Mouse (Mus musculus) heart, embryonic 12.5 days (tissue): ENCODE data around the gene Dnmt3l. TPM values are rescaled to one million over a fixed set of nuclear protein-coding genes. Genes with fewer than 3 reads are reported as not detected.
"Not testable (repeated sequence)": the region's sequence is repeated elsewhere in the genome, so short reads cannot be mapped to it uniquely, and the experiment has no call there.

Source experiments
- ATAC-seq: fragments of 200-750 bp; cut with Nextera tagmentation; 2 replicates; pipeline ENCODE4 v1.8.0; 2017; ENCODE audit warnings: moderate TSS enrichment, moderate library complexity; ENCODE audit not compliant: insufficient number of reproducible peaks, low FRiP score
- H3K27ac ChIP-seq: fragments of 300-500 bp; sonication (generic); 2 replicates; pipeline ENCODE4 v1.5.1; 2016; ENCODE audit warnings: mild to moderate bottlenecking, moderate library complexity; ENCODE audit not compliant: poor library complexity, severe bottlenecking
- H3K27me3 ChIP-seq: fragments of 300-500 bp; sonication (generic); replicated peaks from 2 replicates; pipeline ENCODE4 v1.6.1; 2016; ENCODE audit warnings: mild to moderate bottlenecking, moderate library complexity
- H3K36me3 ChIP-seq: fragments of 300-500 bp; sonication (generic); 2 replicates; pipeline ENCODE4 v1.6.1; 2016; ENCODE audit warnings: mild to moderate bottlenecking, moderate library complexity
- H3K4me1 ChIP-seq: fragments of 300-500 bp; sonication (generic); replicated peaks from 2 replicates; pipeline ENCODE4 v1.6.1; 2016; ENCODE audit warnings: mild to moderate bottlenecking
- H3K4me2 ChIP-seq: fragments of 300-500 bp; sonication (generic); 2 replicates; pipeline ENCODE4 v1.6.1; 2016; ENCODE audit warnings: mild to moderate bottlenecking, moderate library complexity
- H3K4me3 ChIP-seq: fragments of 300-500 bp; sonication (generic); 2 replicates; pipeline ENCODE4 v1.5.1; 2016; ENCODE audit warnings: mild to moderate bottlenecking
- H3K9ac ChIP-seq: fragments of 300-500 bp; sonication (generic); 2 replicates; pipeline ENCODE4 v1.6.1; 2016; ENCODE audit warnings: mild to moderate bottlenecking, moderate library complexity
- H3K9me3 ChIP-seq: fragments of 300-500 bp; sonication (generic); replicated peaks from 2 replicates; pipeline ENCODE4 v1.6.1; 2016; ENCODE audit warnings: mild to moderate bottlenecking, moderate library complexity
- WGBS: fragments of 180-500 bp; shearing (Covaris S2); methylation state at CpG from one replicate; pipeline ENCODE4 v1.1.7; 2016; 5-methylcytosine and 5-hydroxymethylcytosine counted together
- polyA plus RNA-seq: library from polyadenylated mRNA; unstranded; fragments of >200 nt; fragmentation: Nextera tagmentation; extraction: Ambion mirVana; gene quantifications from 2 replicates; pipeline ENCODE4 v1.2.1, GENCODE M21; 2016

Dnmt3l gene
- polyA plus RNA-seq, 1 experiment from 2014 or later, result not detected

DNA sequence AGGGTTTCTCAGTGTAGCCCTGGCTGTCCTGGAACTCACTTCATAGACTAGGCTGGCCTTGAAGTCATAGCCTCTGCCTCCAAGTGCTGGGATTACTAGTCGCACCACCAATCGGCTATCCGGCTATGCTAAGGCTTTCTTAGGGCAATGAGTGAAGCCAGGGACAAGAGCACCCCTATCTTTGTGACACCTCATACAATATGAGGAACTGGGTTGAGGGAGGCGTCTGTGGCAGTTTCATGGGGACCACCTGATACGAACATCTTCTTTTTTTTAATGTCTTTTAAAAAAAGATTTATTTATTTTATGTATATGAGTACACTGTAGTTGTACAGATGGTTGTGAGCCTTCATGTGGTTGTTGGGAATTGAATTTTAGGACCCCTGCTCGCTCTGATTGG is 44.0 kb downstream of the Dnmt3l start:
- Histone ChIP-seq H3K9ac (no peak overlapping the region), H3K27me3 (peaks cover 9% of the 10 kb centered on the region; the same call in 1 of the 2 replicates), H3K4me2 (no peak overlapping the region), H3K4me3 (no peak overlapping the region), H3K9me3 (no peaks in the 10 kb centered on the region), H3K36me3 (no peaks in the 10 kb centered on the region), H3K27ac (no peak overlapping the region), H3K4me1 (peaks cover 6% of the 10 kb centered on the region; the same call in 1 of the 2 replicates)
- 88% methylated on average over 6 of the region's 6 CpGs for WGBS
- ATAC-seq, result no peak

DNA sequence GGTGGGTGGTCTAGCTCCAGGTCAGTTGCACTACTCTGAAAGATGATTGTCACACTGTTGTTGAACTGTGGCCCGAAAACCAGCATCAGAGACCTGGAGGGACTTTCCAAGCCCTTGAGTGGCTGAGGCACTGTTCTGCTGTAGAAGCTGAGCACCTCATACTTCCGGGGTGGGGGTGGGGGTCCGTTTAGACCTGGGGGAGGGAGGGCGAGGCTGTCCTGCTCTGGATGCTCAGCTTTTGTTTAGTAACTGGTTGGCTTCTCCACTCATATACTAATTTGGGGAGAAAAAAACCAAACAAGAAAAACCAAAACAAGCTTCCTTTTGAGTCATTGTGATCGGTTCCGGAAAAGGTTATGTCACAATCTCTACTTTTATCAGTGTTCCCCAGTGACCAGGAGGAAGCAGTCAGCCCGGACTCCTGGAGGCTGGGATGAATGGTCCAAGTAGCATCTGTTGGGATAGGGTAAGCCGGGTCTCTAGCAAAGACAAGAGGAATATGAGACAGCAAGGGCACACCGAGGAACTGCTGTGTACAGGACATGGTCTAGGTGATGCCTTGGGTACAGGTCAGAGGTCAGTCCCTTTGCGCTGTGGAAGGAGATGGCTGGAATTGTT is 44.8 kb downstream of the Dnmt3l start:
- Histone ChIP-seq H3K4me1 (peaks cover 6% of the 10 kb centered on the region; the same call in 1 of the 2 replicates), H3K9me3 (no peaks in the 10 kb centered on the region), H3K27ac (no peak overlapping the region), H3K36me3 (no peaks in the 10 kb centered on the region), H3K4me2 (no peak overlapping the region), H3K9ac (no peak overlapping the region), H3K27me3 (peaks cover 13% of the 10 kb centered on the region; the same call in 1 of the 2 replicates), H3K4me3 (no peak overlapping the region)
- ATAC-seq, result no peak
- 67% methylated on average over 10 of the region's 10 CpGs for WGBS

DNA sequence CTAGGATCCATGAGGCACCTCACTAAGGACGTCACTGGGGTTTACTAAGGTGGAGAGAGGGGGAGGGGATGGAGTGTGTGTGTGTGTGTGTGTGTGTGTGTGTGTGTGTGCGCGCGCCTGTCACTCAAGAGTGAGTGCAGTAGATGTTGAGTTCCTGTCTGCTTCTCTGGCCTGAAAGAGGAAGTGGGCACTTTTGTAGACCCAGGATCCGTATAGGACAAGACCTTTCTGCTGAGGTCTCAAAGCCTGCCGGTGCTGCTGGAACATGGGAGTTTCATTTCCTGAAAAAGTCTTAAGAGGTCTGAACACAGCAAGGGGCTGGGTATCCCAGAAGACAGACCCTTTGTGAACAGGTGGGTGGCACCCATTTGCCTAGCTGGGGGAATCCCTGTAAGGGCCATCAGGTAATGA is 45.4 kb downstream of the Dnmt3l start:
- Histone ChIP-seq H3K9ac (no peak overlapping the region), H3K27ac (no peak overlapping the region), H3K4me3 (no peak overlapping the region), H3K27me3 (peaks cover 13% of the 10 kb centered on the region; the same call in 1 of the 2 replicates), H3K4me2 (no peak overlapping the region), H3K4me1 (peaks cover 6% of the 10 kb centered on the region; the same call in 1 of the 2 replicates), H3K36me3 (no peaks in the 10 kb centered on the region), H3K9me3 (no peaks in the 10 kb centered on the region)
- no peak for ATAC-seq
- 70% methylated on average over 6 of the region's 6 CpGs for WGBS

DNA sequence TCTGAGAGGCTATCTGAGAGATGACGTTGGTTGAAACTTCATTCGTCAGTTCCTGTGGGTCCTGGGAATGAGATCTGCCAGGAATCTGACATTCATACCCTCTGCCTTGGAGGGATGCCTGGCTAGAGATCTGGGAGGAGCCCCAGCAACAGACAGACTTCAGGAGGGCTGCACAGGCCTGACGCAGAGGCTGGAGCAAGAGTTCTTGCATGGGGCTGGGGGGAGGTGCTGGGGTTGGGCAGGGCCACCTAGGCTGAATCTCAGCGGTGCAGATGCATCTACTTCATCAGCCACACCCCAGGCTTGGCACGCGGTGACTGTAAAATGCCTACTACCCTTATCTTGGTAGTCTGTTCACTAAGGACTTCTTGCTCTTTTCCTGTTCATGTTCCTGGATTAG is 48.5 kb downstream of the Dnmt3l start:
- 23% methylated on average over 6 of the region's 6 CpGs for WGBS
- H3K4me1 ChIP-seq, result peaks cover 6% of the 10 kb centered on the region; the same call in 1 of the 2 replicates
- no peak overlapping the region for H3K4me2 ChIP-seq
- 0 out of 2 replicates have a peak, but pooled peaks cover 10% of the 10 kb centered on the region for H3K27me3 ChIP-seq
- H3K9me3 ChIP-seq, result no peaks in the 10 kb centered on the region
- H3K27ac ChIP-seq, result no peak overlapping the region
- H3K4me3 ChIP-seq, result no peak overlapping the region
- H3K36me3 ChIP-seq, result no peaks in the 10 kb centered on the region
- H3K9ac ChIP-seq, result no peak overlapping the region
- no peak for ATAC-seq

DNA sequence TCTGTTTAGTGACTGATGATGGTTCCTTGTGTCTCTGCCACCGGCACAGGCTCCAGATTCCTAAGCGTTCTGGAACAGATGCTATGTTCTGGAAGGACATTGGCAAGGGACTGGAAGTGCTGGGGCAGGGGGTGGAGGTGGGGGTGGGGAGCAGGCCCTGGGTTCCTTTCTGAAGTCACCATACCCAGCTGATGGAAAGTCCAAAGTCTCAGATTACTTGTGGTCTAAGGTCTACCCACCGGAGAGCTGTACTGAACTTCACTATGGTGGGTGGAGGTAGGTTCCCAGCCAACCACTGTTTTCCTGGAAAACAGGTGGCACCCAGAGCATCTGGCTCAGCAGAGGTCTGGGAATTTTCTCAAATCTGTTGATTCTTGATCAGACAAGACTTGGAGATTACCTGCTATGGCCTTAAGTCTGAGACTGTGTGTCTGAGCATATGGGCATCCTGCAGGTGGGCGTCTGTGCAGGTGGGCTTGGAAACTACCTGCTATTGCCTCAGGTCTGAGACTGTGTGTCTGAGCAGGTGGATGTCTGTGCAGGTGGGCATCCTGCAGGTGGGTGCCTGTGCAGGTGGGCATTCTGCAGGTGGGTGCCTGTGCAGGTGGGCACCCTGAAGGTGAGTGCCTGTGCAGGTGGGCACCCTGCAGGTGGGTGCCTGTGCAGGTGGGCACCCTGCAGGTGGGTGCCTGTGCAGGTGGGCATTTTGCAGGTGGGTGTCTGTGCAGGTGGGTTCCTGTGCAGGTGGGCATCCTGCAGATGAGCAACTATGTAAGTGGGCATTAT is 49.2 kb downstream of the Dnmt3l start:
- Histone ChIP-seq H3K4me1 (peaks cover 6% of the 10 kb centered on the region; the same call in 1 of the 2 replicates), H3K27ac (no peak overlapping the region), H3K4me3 (no peak overlapping the region), H3K4me2 (no peak overlapping the region), H3K9ac (no peak overlapping the region), H3K36me3 (no peaks in the 10 kb centered on the region), H3K27me3 (0 out of 2 replicates have a peak, but pooled peaks cover 10% of the 10 kb centered on the region), H3K9me3 (no peaks in the 10 kb centered on the region)
- no peak for ATAC-seq
- 66% methylated on average over 4 of the region's 4 CpGs for WGBS

DNA sequence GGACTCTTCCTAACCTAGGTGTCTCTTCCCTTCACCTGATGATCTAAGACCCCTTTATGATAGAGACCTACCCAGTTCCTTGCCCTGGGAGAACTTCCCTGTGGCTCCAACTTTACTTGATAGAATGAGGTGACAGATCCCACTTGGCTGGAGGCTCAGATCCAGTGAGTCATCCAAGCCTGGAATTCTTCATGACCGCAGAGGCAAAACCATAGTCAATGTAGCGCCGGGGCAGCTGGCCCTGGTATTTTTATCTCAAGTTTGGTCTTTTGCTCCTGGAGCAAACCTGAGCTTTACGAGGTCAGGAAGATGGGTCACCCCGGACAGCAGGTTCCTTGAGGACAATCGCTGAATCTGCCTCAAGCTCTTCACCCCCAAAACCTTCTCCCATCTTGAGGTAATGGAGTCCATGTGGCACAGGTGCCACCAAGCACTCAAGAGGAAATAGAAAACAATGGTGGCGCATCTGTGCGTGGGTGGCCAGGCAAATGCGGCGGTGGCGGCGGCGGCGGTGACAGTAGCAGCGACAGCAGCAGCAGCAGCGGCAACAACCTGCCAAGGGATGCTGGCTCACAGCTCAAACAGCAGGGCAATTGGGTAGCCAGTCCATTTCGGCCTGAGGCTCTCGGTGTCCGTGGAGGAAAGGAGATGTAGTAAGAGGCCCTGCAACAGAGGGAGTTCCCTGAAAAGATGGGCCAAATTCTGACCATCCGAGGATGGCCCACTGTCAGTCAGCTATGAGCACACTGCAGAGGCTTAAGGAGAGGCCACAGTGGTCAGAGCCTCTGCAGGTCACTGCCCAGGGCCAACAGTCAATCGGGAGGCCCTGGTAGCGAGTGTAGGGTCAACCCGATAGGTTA is 50.3 kb downstream of the Dnmt3l start:
- no peak for ATAC-seq
- H3K4me2 ChIP-seq, result no peak overlapping the region
- H3K9ac ChIP-seq, result no peak overlapping the region
- H3K27me3 ChIP-seq, result 0 out of 2 replicates have a peak, but pooled peaks cover 10% of the 10 kb centered on the region
- WGBS, result 80% methylated on average over 23 of the region's 23 CpGs
- peaks cover 6% of the 10 kb centered on the region; the same call in 1 of the 2 replicates for H3K4me1 ChIP-seq
- H3K27ac ChIP-seq, result no peak overlapping the region
- no peaks in the 10 kb centered on the region for H3K36me3 ChIP-seq
- no peaks in the 10 kb centered on the region for H3K9me3 ChIP-seq
- no peak overlapping the region for H3K4me3 ChIP-seq

DNA sequence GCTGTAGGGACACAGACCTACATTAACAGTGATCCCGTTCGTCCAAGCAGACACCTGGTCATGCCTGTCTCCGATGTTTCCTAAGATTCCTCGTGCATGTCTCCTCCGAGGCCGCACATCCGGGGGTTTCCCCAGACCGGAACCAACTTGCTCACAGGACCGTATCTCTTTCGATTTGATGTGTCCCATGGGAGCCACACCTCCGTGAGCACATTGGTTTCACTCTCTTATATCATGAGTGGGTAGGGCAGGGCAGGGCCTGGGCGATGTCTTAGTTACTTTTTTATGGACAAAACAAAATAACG is 50.9 kb downstream of the Dnmt3l start:
- WGBS, result 88% methylated on average over 13 of the region's 13 CpGs
- no peaks in the 10 kb centered on the region for H3K36me3 ChIP-seq
- no peaks in the 10 kb centered on the region for H3K9me3 ChIP-seq
- ATAC-seq, result no peak
- H3K4me2 ChIP-seq, result no peak overlapping the region
- no peak overlapping the region for H3K9ac ChIP-seq
- no peak overlapping the region for H3K27ac ChIP-seq
- no peak overlapping the region for H3K4me3 ChIP-seq
- 0 out of 2 replicates have a peak, but pooled peaks cover 9% of the 10 kb centered on the region for H3K27me3 ChIP-seq
- H3K4me1 ChIP-seq, result peaks cover 6% of the 10 kb centered on the region; the same call in 1 of the 2 replicates

DNA sequence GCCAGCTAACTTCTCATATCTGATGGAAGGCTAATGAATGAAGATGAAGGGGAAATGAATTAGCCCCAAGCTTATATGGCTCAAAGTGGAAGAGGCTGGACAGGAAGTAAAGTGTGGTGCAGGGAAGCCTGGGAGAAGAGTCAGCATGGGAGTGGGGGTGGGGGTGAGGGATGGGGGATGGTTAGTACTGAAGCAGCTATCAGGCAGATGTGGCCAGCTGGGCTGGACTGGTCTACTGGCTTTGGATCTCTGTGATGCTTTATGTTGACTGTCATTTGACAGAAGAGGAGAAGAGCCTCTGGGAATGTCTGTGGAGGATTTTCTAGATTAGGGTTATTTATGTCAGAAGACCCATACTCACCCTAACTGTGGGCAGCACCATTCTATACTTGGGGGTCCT is 53.5 kb downstream of the Dnmt3l start:
- Histone ChIP-seq H3K4me1 (peaks cover 5% of the 10 kb centered on the region; the same call in 1 of the 2 replicates), H3K9me3 (0 out of 2 replicates have a peak, but pooled peaks cover 3% of the 10 kb centered on the region), H3K4me3 (no peak overlapping the region), H3K9ac (no peak overlapping the region), H3K4me2 (no peak overlapping the region), H3K36me3 (no peaks in the 10 kb centered on the region), H3K27ac (no peak overlapping the region), H3K27me3 (0 out of 2 replicates have a peak, but pooled peaks cover 5% of the 10 kb centered on the region)
- no peak for ATAC-seq

DNA sequence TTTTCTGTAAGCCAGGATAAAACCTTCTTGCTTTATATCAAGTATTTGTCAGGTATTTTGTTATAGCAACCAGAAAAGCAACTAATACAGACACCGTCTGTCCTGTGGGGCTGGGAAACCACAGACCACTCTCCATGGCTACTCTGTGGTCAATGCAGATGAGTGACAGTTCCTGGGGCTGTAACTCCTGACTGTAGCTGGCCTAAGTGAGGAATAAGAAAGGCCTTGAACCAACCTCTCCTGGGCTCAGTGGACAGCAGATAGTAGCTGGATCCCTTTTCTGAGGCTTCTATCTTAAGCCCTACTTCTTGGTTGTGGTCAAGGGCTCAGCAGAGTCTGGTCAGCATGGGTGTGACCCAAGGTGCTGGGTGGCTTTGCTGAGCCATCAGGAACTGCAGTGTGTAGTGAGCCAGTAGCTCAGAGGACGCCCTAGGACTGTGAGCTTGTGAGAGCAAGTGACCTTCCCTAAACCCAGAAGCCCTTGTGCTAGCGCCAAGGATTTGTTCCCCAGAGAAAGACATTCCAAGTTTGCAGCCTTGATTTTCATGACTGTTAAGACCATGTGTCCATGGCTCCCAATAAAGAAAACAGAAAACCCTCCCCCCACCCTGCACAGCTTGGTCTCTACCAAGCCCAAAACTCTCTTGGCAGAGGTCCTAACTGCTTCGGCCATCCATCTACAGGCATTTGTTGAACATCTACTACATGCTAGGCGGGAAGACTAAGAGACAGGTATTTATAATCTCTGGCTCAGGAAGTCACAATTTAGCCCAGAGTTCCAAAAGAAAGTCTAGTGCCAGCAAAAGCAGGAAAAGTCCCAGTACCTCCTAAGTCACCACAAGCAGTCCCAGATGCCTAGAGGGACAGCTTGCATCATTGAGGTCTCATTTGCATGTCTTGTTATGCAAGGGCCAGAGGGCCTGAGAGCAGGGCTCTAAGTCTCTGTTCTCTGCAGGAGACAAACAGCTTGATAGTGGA is 54.5 kb downstream of the Dnmt3l start:
- no peak for ATAC-seq
- Histone ChIP-seq H3K27ac (no peak overlapping the region), H3K4me2 (no peak overlapping the region), H3K9me3 (0 out of 2 replicates have a peak, but pooled peaks cover 3% of the 10 kb centered on the region), H3K9ac (no peak overlapping the region), H3K27me3 (0 out of 2 replicates have a peak, but pooled peaks cover under 1% of the 10 kb centered on the region), H3K36me3 (no peaks in the 10 kb centered on the region), H3K4me1 (peaks cover 6% of the 10 kb centered on the region; the same call in 1 of the 2 replicates), H3K4me3 (no peak overlapping the region)
- WGBS, result 78% methylated on average over 5 of the region's 5 CpGs

DNA sequence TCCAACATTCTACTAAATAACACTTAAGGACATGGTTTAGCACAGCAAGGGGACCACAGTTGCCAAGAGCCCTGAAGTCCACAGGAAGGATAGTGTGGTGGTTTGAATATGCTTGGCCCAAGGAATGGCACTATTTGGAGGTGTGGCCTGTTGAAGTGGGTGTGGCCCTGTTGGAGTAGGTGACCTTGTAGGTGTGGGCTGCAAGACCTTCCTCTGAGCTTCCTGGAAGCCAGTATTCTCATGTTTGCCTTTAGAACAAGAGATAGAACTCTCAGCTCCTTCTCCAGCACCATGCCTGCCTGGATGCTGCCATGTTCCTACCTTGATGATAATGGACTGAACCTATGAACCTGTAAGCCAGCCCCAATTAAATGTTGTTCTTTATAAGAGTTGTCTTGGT is 58.1 kb downstream of the Dnmt3l start:
- not testable (repeated sequence) for H3K36me3 ChIP-seq, H3K27me3 ChIP-seq, H3K4me3 ChIP-seq, H3K4me2 ChIP-seq, H3K9ac ChIP-seq, H3K9me3 ChIP-seq, ATAC-seq, H3K27ac ChIP-seq
- peaks cover 13% of the 10 kb centered on the region; the same call in 1 of the 2 replicates for H3K4me1 ChIP-seq
